Mouse (Mus musculus) embryonic fibroblast, embryonic 13.5 days (primary cell): ENCODE results near the gene Scaf4.

Source experiments
- CTCF ChIP-seq: IDR thresholded peaks from 2 replicates; pipeline ENCODE4 v1.5.1; 2011; ENCODE audit warnings: mild to moderate bottlenecking, control low read depth, low read length, moderate library complexity, borderline replicate concordance; ENCODE audit not compliant: insufficient read depth
- POLR2A ChIP-seq: IDR thresholded peaks from 2 replicates; pipeline ENCODE4 v1.6.1; 2011; ENCODE audit warnings: low read depth, mild to moderate bottlenecking, control low read depth, low read length, moderate library complexity

DNA sequence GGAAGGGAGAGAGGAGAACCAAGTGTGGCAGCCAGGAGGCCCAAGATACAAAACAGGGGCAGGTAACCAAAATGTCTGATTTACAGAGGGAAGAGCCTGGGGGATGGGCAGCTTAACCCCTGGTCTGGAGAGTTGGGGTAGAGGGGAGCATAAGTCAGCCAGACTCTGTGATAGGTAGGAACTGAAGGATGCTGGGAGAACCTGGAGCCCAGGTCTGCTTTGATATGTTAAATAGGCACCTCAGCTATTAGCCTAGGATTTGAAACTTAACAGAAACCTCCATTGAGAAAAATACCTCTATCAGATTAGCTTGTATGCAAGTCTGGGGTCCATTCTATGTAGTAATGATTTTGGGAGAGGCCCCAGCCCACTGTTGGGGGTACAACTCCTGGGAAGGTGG, 15.3 kb upstream of the Scaf4 start:
- TF ChIP-seq CTCF, result no peak
- TF ChIP-seq POLR2A, result no peak
